Mouse (Mus musculus) hematopoietic stem cell, adult 5-6 weeks (primary cell): Measurements from ENCODE around the gene Btd. TPM values are rescaled to one million over a fixed set of nuclear protein-coding genes. Genes with fewer than 3 reads are reported as not detected.

Experiments used
- total RNA-seq: library from RNA; stranded (forward); fragments of 172-1452, 232-1000 nt; gene quantifications from 2 replicates; pipeline ENCODE4 v1.2.3, GENCODE M21; 2017

Gene Btd
- total RNA-seq, 1 experiment from 2014 or later, result 23.3 TPM

Other genes starting within 250 kb of the Btd start
- 14.3 and 15.9 TPM in 2 replicates for gene Sh3bp5, start 204.9 kb upstream of the Btd start, total RNA-seq
- gene Eaf1, start 146.6 kb upstream of the Btd start, total RNA-seq, result 16.8 and 18.8 TPM in 2 replicates
- gene Mettl6, start 146.0 kb upstream of the Btd start, total RNA-seq, result 45.1 and 49.8 TPM in 2 replicates
- 0.69 TPM in 1 of 2 replicates, not detected in the other for gene Colq, start 49.7 kb upstream of the Btd start, total RNA-seq
- gene Gm49387, start 150 bp upstream of the Btd start, total RNA-seq, result not detected in 2 replicates
- gene Hacl1, start 258 bp downstream of the Btd start, total RNA-seq, result 26.0 and 51.5 TPM in 2 replicates
- 117 and 162 TPM in 2 replicates for gene Ankrd28, start 189.6 kb downstream of the Btd start, total RNA-seq